Mouse (Mus musculus) heart, postnatal 14 days (tissue): ENCODE results near the gene Slc25a54. TPM values are rescaled to one million over a fixed set of nuclear protein-coding genes. Genes with fewer than 3 reads are reported as not detected.

Experiments used
- DNase-seq, 2 experiments: peaks; one replicate each; pipeline ENCODE4 v3.0.0; 2021 to 2022
- intact Hi-C: fragments of 180-260 bp; cut with DNase I; formaldehyde crosslinking; loops from one replicate; pipeline ENCODE4 v1.15.1; 2025
- long read RNA-seq, 2 experiments: library from polyadenylated mRNA; stranded (forward); transcript quantifications; one replicate each; pipeline ENCODE4 v2.0.0; 2021
- total RNA-seq, 2 experiments: library from RNA; stranded (reverse); gene quantifications; 2 replicates each; pipeline ENCODE4 v1.2.3; 2021

The Slc25a54 gene
- not detected for total RNA-seq
- long read RNA-seq, experiment 1, result 0 reads
- long read RNA-seq, experiment 2, result 0 reads

- intact Hi-C loops, result no loop called here
- no peak for DNase-seq
These were observed at the start of gene Slc25a54 for GRCm38 (mm10) chr3:109080169-109080568. TSS of gene Slc25a54 (plus strand) at chr3:109080469.

GRCm38 (mm10) chr3:109030817-109031216 lies 49.5 kb upstream of the Slc25a54 start:
- intact Hi-C loops, result no loop called here
- DNase-seq, result peak; percentile 33 to 44

- intact Hi-C loops, result no loop called here
- no peak for DNase-seq
These were observed 48.6 kb upstream of the Slc25a54 start for GRCm38 (mm10) chr3:109031626-109032025.

- no peak for DNase-seq
- intact Hi-C loops, result no loop called here
These were observed 48.0 kb upstream of the Slc25a54 start for GRCm38 (mm10) chr3:109032306-109032705.

GRCm38 (mm10) chr3:109034411-109034810 lies 45.9 kb upstream of the Slc25a54 start:
- DNase-seq, result no peak
- intact Hi-C loops, result no loop called here

- DNase-seq, result no peak
- intact Hi-C loops, result no loop called here
These were observed 39.4 kb upstream of the Slc25a54 start for GRCm38 (mm10) chr3:109040908-109041307.

GRCm38 (mm10) chr3:109043395-109043794 lies 36.9 kb upstream of the Slc25a54 start:
- intact Hi-C loops, result no loop called here
- no peak for DNase-seq

- DNase-seq, result no peak
- intact Hi-C loops, result no loop called here
These were observed 33.8 kb upstream of the Slc25a54 start for GRCm38 (mm10) chr3:109046428-109046827.

- no peak for DNase-seq
- intact Hi-C loops, result no loop called here
These were observed 32.5 kb upstream of the Slc25a54 start for GRCm38 (mm10) chr3:109047707-109048283.

GRCm38 (mm10) chr3:109051056-109051945 lies 29.0 kb upstream of the Slc25a54 start:
- intact Hi-C loops, result no loop called here
- peak; percentile 24 to 25 for DNase-seq

GRCm38 (mm10) chr3:109051946-109052331 lies 28.3 kb upstream of the Slc25a54 start:
- no peak for DNase-seq
- intact Hi-C loops, result no loop called here

- intact Hi-C loops, result loop anchor here (5.0 to 10.0 kb wide), 3 partner anchors 83 to 215 kb away; partner anchors contain the start of genes Prpf38b and Stxbp3
- DNase-seq, result no peak
These were observed 20.4 kb upstream of the Slc25a54 start for GRCm38 (mm10) chr3:109059903-109060302.

GRCm38 (mm10) chr3:109062391-109062790 lies 17.9 kb upstream of the Slc25a54 start:
- intact Hi-C loops, result loop anchor here (5.0 to 10.0 kb wide), 3 partner anchors 85 to 218 kb away; partner anchors contain the start of genes Prpf38b and Stxbp3

GRCm38 (mm10) chr3:109062989-109063388 lies 17.3 kb upstream of the Slc25a54 start:
- peak; percentile 29 to 62 for DNase-seq
- intact Hi-C loops, result loop anchor here (5.0 to 10.0 kb wide), 3 partner anchors 86 to 218 kb away; partner anchors contain the start of genes Prpf38b and Stxbp3

More at GRCm38 (mm10) chr3:109062391-109062790, 17.9 kb upstream of the Slc25a54 start:
- DNase-seq, result no peak

- intact Hi-C loops, result no loop called here
These were observed 4.1 kb downstream of the Slc25a54 start for GRCm38 (mm10) chr3:109084418-109084817.

GRCm38 (mm10) chr3:109088460-109088859 lies 8.2 kb downstream of the Slc25a54 start:
- no peak for DNase-seq
- intact Hi-C loops, result no loop called here

More at GRCm38 (mm10) chr3:109084418-109084817, 4.1 kb downstream of the Slc25a54 start:
- no peak for DNase-seq

GRCm38 (mm10) chr3:109104702-109105101 lies 24.4 kb downstream of the Slc25a54 start:
- no peak for DNase-seq
- intact Hi-C loops, result no loop called here

- intact Hi-C loops, result no loop called here
- no peak for DNase-seq
These were observed 36.9 kb downstream of the Slc25a54 start for GRCm38 (mm10) chr3:109117136-109117535.

GRCm38 (mm10) chr3:109119562-109119961 lies 39.3 kb downstream of the Slc25a54 start:
- intact Hi-C loops, result no loop called here

GRCm38 (mm10) chr3:109119973-109120372 lies 39.7 kb downstream of the Slc25a54 start:
- intact Hi-C loops, result no loop called here
- no peak for DNase-seq

More at GRCm38 (mm10) chr3:109119562-109119961, 39.3 kb downstream of the Slc25a54 start:
- DNase-seq, result no peak
